Mouse (Mus musculus): ENCODE measurements at regions not wholly inside any gene's neighbourhood (a gene's known extent, or its start where the extent isn't known, plus 50 kb on each side); places are given as distances from the start of the nearest gene placed in this dataset.

GRCm38 (mm10) chr1:75839551-75840223 lies 293.6 kb downstream of the Slc4a3 start:
- 75% methylated on average over 11 of the region's 11 CpGs for WGBS (ENCODE audit: insufficient replicate concordance)
- H3K9me3 ChIP-seq (ENCODE audit: low read length), result no peaks in the 10 kb centered on the region
- H3K4me1 ChIP-seq (ENCODE audit: insufficient read depth), result no peaks in the 10 kb centered on the region
- ATAC-seq (no peak), DNase-seq (no peak)
- H3K27ac ChIP-seq (ENCODE audit: low read depth), result no peak overlapping the region
- H3K9ac ChIP-seq (replicated peaks), result no peak overlapping the region
- no peak overlapping the region for H3K4me3 ChIP-seq (ENCODE audit: low read depth, low read length)
- no peak overlapping the region for H3K4me2 ChIP-seq (ENCODE audit: low read depth, low read length)
- TF ChIP-seq CTCF (IDR thresholded peaks at IDR 0.05; ENCODE audit: low read depth), result no peak
- no peak for TF ChIP-seq EP300 (IDR thresholded peaks at IDR 0.05; ENCODE audit: low read depth)
- H3K36me3 ChIP-seq (replicated peaks; ENCODE audit: insufficient read depth, low read length), result no peaks in the 10 kb centered on the region
- H3K27me3 ChIP-seq (ENCODE audit: insufficient read depth, low read length), result no peaks in the 10 kb centered on the region

GRCm38 (mm10) chr1:75842396-75842795 lies 296.3 kb downstream of the Slc4a3 start:
- no peak for ATAC-seq
- no peak overlapping the region for H3K4me2 ChIP-seq (ENCODE audit: low read depth, low read length)
- no peaks in the 10 kb centered on the region for H3K9me3 ChIP-seq (ENCODE audit: low read length)
- no peaks in the 10 kb centered on the region for H3K36me3 ChIP-seq (replicated peaks; ENCODE audit: insufficient read depth, low read length)
- WGBS (ENCODE audit: insufficient replicate concordance), result 73% methylated on average over 4 of the region's 4 CpGs
- H3K27ac ChIP-seq (ENCODE audit: low read depth), result no peak overlapping the region
- no peak overlapping the region for H3K9ac ChIP-seq (replicated peaks)
- H3K27me3 ChIP-seq (ENCODE audit: insufficient read depth, low read length), result no peaks in the 10 kb centered on the region
- no peak for DNase-seq
- no peak for TF ChIP-seq CTCF (IDR thresholded peaks at IDR 0.05; ENCODE audit: low read depth)
- no peak for TF ChIP-seq EP300 (IDR thresholded peaks at IDR 0.05; ENCODE audit: low read depth)
- H3K4me3 ChIP-seq (ENCODE audit: low read depth, low read length), result no peak overlapping the region
- H3K4me1 ChIP-seq (ENCODE audit: insufficient read depth), result no peaks in the 10 kb centered on the region

GRCm38 (mm10) chr1:75843326-75843725 lies 297.3 kb downstream of the Slc4a3 start:
- Histone ChIP-seq H3K36me3 (replicated peaks; ENCODE audit: insufficient read depth, low read length) (no peaks in the 10 kb centered on the region), H3K4me3 (ENCODE audit: low read depth, low read length) (no peak overlapping the region), H3K4me1 (ENCODE audit: insufficient read depth) (no peaks in the 10 kb centered on the region), H3K4me2 (ENCODE audit: low read depth, low read length) (no peak overlapping the region), H3K27me3 (ENCODE audit: insufficient read depth, low read length) (no peaks in the 10 kb centered on the region), H3K9me3 (ENCODE audit: low read length) (no peaks in the 10 kb centered on the region), H3K27ac (ENCODE audit: low read depth) (no peak overlapping the region), H3K9ac (replicated peaks) (no peak overlapping the region)
- WGBS (ENCODE audit: insufficient replicate concordance), result 88% methylated on average over 6 of the region's 6 CpGs
- no peak for DNase-seq
- no peak for TF ChIP-seq EP300 (IDR thresholded peaks at IDR 0.05; ENCODE audit: low read depth)
- no peak for TF ChIP-seq CTCF (IDR thresholded peaks at IDR 0.05; ENCODE audit: low read depth)
- ATAC-seq, result no peak

GRCm38 (mm10) chr1:75844123-75844522 lies 298.1 kb downstream of the Slc4a3 start:
- Histone ChIP-seq H3K27me3 (ENCODE audit: insufficient read depth, low read length) (no peaks in the 10 kb centered on the region), H3K36me3 (replicated peaks; ENCODE audit: insufficient read depth, low read length) (no peaks in the 10 kb centered on the region), H3K4me1 (ENCODE audit: insufficient read depth) (no peaks in the 10 kb centered on the region), H3K4me3 (ENCODE audit: low read depth, low read length) (no peak overlapping the region), H3K9ac (replicated peaks) (no peak overlapping the region), H3K4me2 (ENCODE audit: low read depth, low read length) (no peak overlapping the region), H3K27ac (ENCODE audit: low read depth) (no peak overlapping the region), H3K9me3 (ENCODE audit: low read length) (no peaks in the 10 kb centered on the region)
- ATAC-seq (no peak), DNase-seq (no peak)
- 76% methylated on average over 10 of the region's 10 CpGs for WGBS (ENCODE audit: insufficient replicate concordance)
- TF ChIP-seq EP300 (IDR thresholded peaks at IDR 0.05; ENCODE audit: low read depth) (no peak), CTCF (IDR thresholded peaks at IDR 0.05; ENCODE audit: low read depth) (no peak)

- no peak for DNase-seq
- Histone ChIP-seq H3K4me1 (ENCODE audit: insufficient read depth) (no peaks in the 10 kb centered on the region), H3K4me3 (ENCODE audit: low read depth, low read length) (no peak overlapping the region), H3K36me3 (replicated peaks; ENCODE audit: insufficient read depth, low read length) (no peaks in the 10 kb centered on the region), H3K4me2 (ENCODE audit: low read depth, low read length) (no peak overlapping the region), H3K27ac (ENCODE audit: low read depth) (no peak overlapping the region), H3K9ac (replicated peaks) (no peak overlapping the region), H3K9me3 (ENCODE audit: low read length) (no peaks in the 10 kb centered on the region), H3K27me3 (ENCODE audit: insufficient read depth, low read length) (no peaks in the 10 kb centered on the region)
- no peak for TF ChIP-seq EP300 (IDR thresholded peaks at IDR 0.05; ENCODE audit: low read depth)
- no peak for TF ChIP-seq CTCF (IDR thresholded peaks at IDR 0.05; ENCODE audit: low read depth)
- ATAC-seq, result no peak
- WGBS (ENCODE audit: insufficient replicate concordance), result 80% methylated on average over 4 of the region's 4 CpGs
Measured at GRCm38 (mm10) chr1:75844529-75844928, 298.5 kb downstream of the Slc4a3 start.

- no peak overlapping the region for H3K9ac ChIP-seq (replicated peaks)
- H3K4me1 ChIP-seq (ENCODE audit: insufficient read depth), result no peaks in the 10 kb centered on the region
- H3K27ac ChIP-seq (ENCODE audit: low read depth), result no peak overlapping the region
- H3K27me3 ChIP-seq (ENCODE audit: insufficient read depth, low read length), result no peaks in the 10 kb centered on the region
- H3K4me2 ChIP-seq (ENCODE audit: low read depth, low read length), result no peak overlapping the region
- TF ChIP-seq EP300 (IDR thresholded peaks at IDR 0.05; ENCODE audit: low read depth) (no peak), CTCF (IDR thresholded peaks at IDR 0.05; ENCODE audit: low read depth) (no peak)
- no peaks in the 10 kb centered on the region for H3K36me3 ChIP-seq (replicated peaks; ENCODE audit: insufficient read depth, low read length)
- no peak overlapping the region for H3K4me3 ChIP-seq (ENCODE audit: low read depth, low read length)
- WGBS (ENCODE audit: insufficient replicate concordance), result 49% methylated on average over 7 of the region's 7 CpGs
- no peak for DNase-seq
- H3K9me3 ChIP-seq (ENCODE audit: low read length), result no peaks in the 10 kb centered on the region
- no peak for ATAC-seq
Measured at GRCm38 (mm10) chr1:75844981-75845380, 298.9 kb downstream of the Slc4a3 start.

All from liver, postnatal 0 days (tissue).